Mouse (Mus musculus) kidney, embryonic 14.5 days (tissue): ENCODE measurements around the gene Cxcl13. TPM values are rescaled to one million over a fixed set of nuclear protein-coding genes. Genes with fewer than 3 reads are reported as not detected.

Experiments used
- ATAC-seq: fragments of 200-750 bp; cut with Nextera tagmentation; 2 replicates; pipeline ENCODE4 v1.8.0; 2017; ENCODE audit warnings: moderate number of reproducible peaks, mild to moderate bottlenecking, moderate TSS enrichment, moderate library complexity; ENCODE audit not compliant: low FRiP score, low TSS enrichment
- H3K27ac ChIP-seq: fragments of 300-500 bp; sonication (generic); 2 replicates; pipeline ENCODE4 v1.5.1; 2014; ENCODE audit warnings: low read depth, mild to moderate bottlenecking, low read length, moderate library complexity, mixed read lengths
- H3K27me3 ChIP-seq: fragments of 300-500 bp; sonication (generic); 2 replicates; pipeline ENCODE4 v1.6.1; 2014; ENCODE audit warnings: mild to moderate bottlenecking, low read length; ENCODE audit not compliant: control insufficient read depth, insufficient read depth
- H3K36me3 ChIP-seq: fragments of 300-500 bp; sonication (generic); 2 replicates; pipeline ENCODE4 v1.6.1; 2014; ENCODE audit warnings: low read length, mixed read lengths; ENCODE audit not compliant: control insufficient read depth, insufficient read depth
- H3K4me1 ChIP-seq: fragments of 300-500 bp; sonication (generic); 2 replicates; pipeline ENCODE4 v1.6.1; 2014; ENCODE audit warnings: low read length, mixed read lengths; ENCODE audit not compliant: control insufficient read depth, insufficient read depth
- H3K4me2 ChIP-seq: fragments of 300-500 bp; sonication (generic); replicated peaks from 2 replicates; pipeline ENCODE4 v1.6.1; 2014; ENCODE audit warnings: low read depth, mild to moderate bottlenecking, low read length
- H3K4me3 ChIP-seq: fragments of 300-500 bp; sonication (generic); 2 replicates; pipeline ENCODE4 v1.5.1; 2014; ENCODE audit warnings: mild to moderate bottlenecking, low read length
- H3K9ac ChIP-seq: fragments of 300-500 bp; sonication (generic); 2 replicates; pipeline ENCODE4 v1.6.1; 2014; ENCODE audit warnings: low read depth, mild to moderate bottlenecking, low read length, moderate library complexity
- H3K9me3 ChIP-seq: fragments of 300-500 bp; sonication (generic); 2 replicates; pipeline ENCODE4 v1.6.1; 2016; ENCODE audit warnings: low read length; ENCODE audit not compliant: control insufficient read depth
- WGBS: fragments of 180-500 bp; shearing (Covaris S2); extraction: QIAGEN DNeasy Blood & Tissue Kit; methylation state at CpG from one replicate; pipeline ENCODE4 v1.1.7; 2014; 5-methylcytosine and 5-hydroxymethylcytosine counted together
- polyA plus RNA-seq: library from polyadenylated mRNA; unstranded; fragments of >200 nt; fragmentation: Nextera tagmentation; extraction: Ambion mirVana; gene quantifications from 2 replicates; pipeline ENCODE4 v1.2.1, GENCODE M21; 2014

The Cxcl13 gene
- polyA plus RNA-seq: 3.8 and 4.7 TPM in 2 replicates

GRCm38 (mm10) chr5:95956651-95957050 lies at the start of gene Cxcl13:
TSS of gene Cxcl13 (plus strand) at chr5:95956951.
- no peak within 1 kb of the TSS for H3K4me2 ChIP-seq
- 39% methylated on average over 5 of the region's 5 CpGs for WGBS
- no peaks in the 10 kb centered on the region for H3K36me3 ChIP-seq
- H3K9ac ChIP-seq: no peak within 1 kb of the TSS
- no peak for ATAC-seq
- H3K9me3 ChIP-seq: no peaks in the 10 kb centered on the region
- H3K4me1 ChIP-seq: no peaks in the 10 kb centered on the region
- H3K27ac ChIP-seq: no peak within 1 kb of the TSS
- no peaks in the 10 kb centered on the region for H3K27me3 ChIP-seq
- no peak within 1 kb of the TSS for H3K4me3 ChIP-seq

- H3K36me3 ChIP-seq: no peaks in the 10 kb centered on the region
- H3K27ac ChIP-seq: no peak overlapping the region
- H3K27me3 ChIP-seq: no peaks in the 10 kb centered on the region
- no peak overlapping the region for H3K4me2 ChIP-seq
- 100% methylated on average over 1 of the region's 1 CpGs for WGBS
- no peak overlapping the region for H3K4me3 ChIP-seq
- H3K9me3 ChIP-seq: no peaks in the 10 kb centered on the region
- ATAC-seq: no peak
- no peaks in the 10 kb centered on the region for H3K4me1 ChIP-seq
- H3K9ac ChIP-seq: no peak overlapping the region
Measured at GRCm38 (mm10) chr5:95911006-95911405, 45.7 kb upstream of the Cxcl13 start.

- Histone ChIP-seq H3K27ac (no peak overlapping the region), H3K9ac (no peak overlapping the region), H3K36me3 (no peaks in the 10 kb centered on the region), H3K4me3 (no peak overlapping the region), H3K27me3 (no peaks in the 10 kb centered on the region), H3K4me2 (no peak overlapping the region), H3K9me3 (no peaks in the 10 kb centered on the region), H3K4me1 (no peaks in the 10 kb centered on the region)
- WGBS: 77% methylated on average over 6 of the region's 6 CpGs
- no peak for ATAC-seq
Measured at GRCm38 (mm10) chr5:95918491-95918890, 38.3 kb upstream of the Cxcl13 start.

- no peaks in the 10 kb centered on the region for H3K4me1 ChIP-seq
- no peak for ATAC-seq
- H3K36me3 ChIP-seq: no peaks in the 10 kb centered on the region
- 84% methylated on average over 6 of the region's 6 CpGs for WGBS
- H3K4me3 ChIP-seq: no peak overlapping the region
- no peak overlapping the region for H3K27ac ChIP-seq
- H3K9me3 ChIP-seq: no peaks in the 10 kb centered on the region
- no peak overlapping the region for H3K9ac ChIP-seq
- H3K27me3 ChIP-seq: no peaks in the 10 kb centered on the region
- H3K4me2 ChIP-seq: no peak overlapping the region
Measured at GRCm38 (mm10) chr5:95924023-95924422, 32.7 kb upstream of the Cxcl13 start.

GRCm38 (mm10) chr5:95925204-95925930 lies 31.4 kb upstream of the Cxcl13 start:
- ATAC-seq: no peak
- no peaks in the 10 kb centered on the region for H3K9me3 ChIP-seq
- no peak overlapping the region for H3K4me2 ChIP-seq
- H3K4me3 ChIP-seq: no peak overlapping the region
- H3K4me1 ChIP-seq: no peaks in the 10 kb centered on the region
- 86% methylated on average over 10 of the region's 10 CpGs for WGBS
- H3K27ac ChIP-seq: no peak overlapping the region
- no peaks in the 10 kb centered on the region for H3K27me3 ChIP-seq
- no peaks in the 10 kb centered on the region for H3K36me3 ChIP-seq
- no peak overlapping the region for H3K9ac ChIP-seq

- H3K27me3 ChIP-seq: no peaks in the 10 kb centered on the region
- H3K4me3 ChIP-seq: no peak overlapping the region
- H3K9ac ChIP-seq: no peak overlapping the region
- WGBS: 94% methylated on average over 1 of the region's 1 CpGs
- H3K36me3 ChIP-seq: no peaks in the 10 kb centered on the region
- H3K4me2 ChIP-seq: no peak overlapping the region
- no peaks in the 10 kb centered on the region for H3K9me3 ChIP-seq
- no peaks in the 10 kb centered on the region for H3K4me1 ChIP-seq
- H3K27ac ChIP-seq: no peak overlapping the region
- ATAC-seq: no peak
Measured at GRCm38 (mm10) chr5:95925931-95926263, 30.9 kb upstream of the Cxcl13 start.

GRCm38 (mm10) chr5:95935035-95935434 lies 21.7 kb upstream of the Cxcl13 start:
- Histone ChIP-seq H3K27ac (no peak overlapping the region), H3K4me1 (no peaks in the 10 kb centered on the region), H3K4me2 (no peak overlapping the region), H3K36me3 (no peaks in the 10 kb centered on the region), H3K4me3 (no peak overlapping the region), H3K27me3 (no peaks in the 10 kb centered on the region), H3K9ac (no peak overlapping the region), H3K9me3 (no peaks in the 10 kb centered on the region)
- ATAC-seq: no peak
- 71% methylated on average over 5 of the region's 5 CpGs for WGBS

GRCm38 (mm10) chr5:95936068-95936467 lies 20.7 kb upstream of the Cxcl13 start:
- Histone ChIP-seq H3K4me1 (no peaks in the 10 kb centered on the region), H3K9me3 (no peaks in the 10 kb centered on the region), H3K27me3 (no peaks in the 10 kb centered on the region), H3K27ac (no peak overlapping the region), H3K4me2 (no peak overlapping the region), H3K36me3 (no peaks in the 10 kb centered on the region), H3K4me3 (no peak overlapping the region), H3K9ac (no peak overlapping the region)
- WGBS: 53% methylated on average over 5 of the region's 5 CpGs
- ATAC-seq: no peak

- no peaks in the 10 kb centered on the region for H3K9me3 ChIP-seq
- H3K27ac ChIP-seq: no peak overlapping the region
- WGBS: 25% methylated on average over 2 of the region's 2 CpGs
- H3K4me3 ChIP-seq: no peak overlapping the region
- H3K36me3 ChIP-seq: no peaks in the 10 kb centered on the region
- H3K4me1 ChIP-seq: no peaks in the 10 kb centered on the region
- H3K27me3 ChIP-seq: no peaks in the 10 kb centered on the region
- no peak overlapping the region for H3K4me2 ChIP-seq
- ATAC-seq: no peak
- no peak overlapping the region for H3K9ac ChIP-seq
Measured at GRCm38 (mm10) chr5:95937129-95937528, 19.6 kb upstream of the Cxcl13 start.
